Mouse (Mus musculus) stomach, embryonic 14.5 days (tissue): ENCODE measurements at regions not wholly inside any gene's neighbourhood (a gene's known extent, or its start where the extent isn't known, plus 50 kb on each side); places are given as distances from the start of the nearest gene placed in this dataset.

Experiments
- ATAC-seq: fragments of 200-750 bp; cut with Nextera tagmentation; 2 replicates; pipeline ENCODE4 v1.8.0; 2017; ENCODE audit warnings: low read depth, moderate TSS enrichment; ENCODE audit not compliant: insufficient number of reproducible peaks, insufficient read depth, low FRiP score
- H3K27ac ChIP-seq: fragments of 300-500 bp; sonication (generic); 2 replicates; pipeline ENCODE4 v1.5.1; 2014; ENCODE audit warnings: mild to moderate bottlenecking, low read length, moderate library complexity, mixed read lengths
- H3K27me3 ChIP-seq: fragments of 300-500 bp; sonication (generic); 2 replicates; pipeline ENCODE4 v1.6.1; 2014; ENCODE audit warnings: low read length, control low read depth, mixed read lengths; ENCODE audit not compliant: control insufficient read depth, insufficient read depth
- H3K36me3 ChIP-seq: fragments of 300-500 bp; sonication (generic); 2 replicates; pipeline ENCODE4 v1.6.1; 2014; ENCODE audit warnings: mild to moderate bottlenecking, control low read depth, low read length, moderate library complexity, mixed read lengths; ENCODE audit not compliant: control insufficient read depth, insufficient read depth
- H3K4me1 ChIP-seq: fragments of 300-500 bp; sonication (generic); 2 replicates; pipeline ENCODE4 v1.6.1; 2014; ENCODE audit warnings: low read length, control low read depth, mixed read lengths; ENCODE audit not compliant: control insufficient read depth, insufficient read depth
- H3K4me2 ChIP-seq: fragments of 300-500 bp; sonication (generic); replicated peaks from 2 replicates; pipeline ENCODE4 v1.6.1; 2014; ENCODE audit warnings: low read depth, low read length, control low read depth
- H3K4me3 ChIP-seq: fragments of 300-500 bp; sonication (generic); 2 replicates; pipeline ENCODE4 v1.5.1; 2014; ENCODE audit warnings: low read depth, low read length, control low read depth
- H3K9ac ChIP-seq: fragments of 300-500 bp; sonication (generic); replicated peaks from 2 replicates; pipeline ENCODE4 v1.6.1; 2014; ENCODE audit warnings: low read depth, mild to moderate bottlenecking, control low read depth, low read length, moderate library complexity, mixed read lengths
- H3K9me3 ChIP-seq: fragments of 300-500 bp; sonication (generic); 2 replicates; pipeline ENCODE4 v1.6.1; 2016; ENCODE audit warnings: low read depth, low read length, control low read depth; ENCODE audit not compliant: control insufficient read depth
- WGBS: fragments of 180-500 bp; shearing (Covaris S2); extraction: QIAGEN DNeasy Blood & Tissue Kit; methylation state at CpG from one replicate; pipeline ENCODE4 v1.1.7; 2014; 5-methylcytosine and 5-hydroxymethylcytosine counted together

- peaks cover 28% of the 10 kb centered on the region for H3K4me1 ChIP-seq
- H3K27me3 ChIP-seq, result no peaks in the 10 kb centered on the region
- ATAC-seq, result peak; percentile 68
- no peaks in the 10 kb centered on the region for H3K36me3 ChIP-seq
- WGBS, result 17% methylated on average over 10 of the region's 10 CpGs
- H3K9ac ChIP-seq, result no peak overlapping the region
- peak overlapping the region; percentile 44; the same call in 1 of the 2 replicates for H3K27ac ChIP-seq
- H3K9me3 ChIP-seq, result no peaks in the 10 kb centered on the region
- H3K4me3 ChIP-seq, result no peak overlapping the region
- peak overlapping the region; percentile 22 for H3K4me2 ChIP-seq
These were observed 206.3 kb downstream of the Sox11 start for GRCm38 (mm10) chr12:27135997-27136559.

- H3K27me3 ChIP-seq, result no peaks in the 10 kb centered on the region
These were observed 211.8 kb downstream of the Sox11 start for GRCm38 (mm10) chr12:27130544-27130943.

GRCm38 (mm10) chr12:27127054-27127605 is 215.2 kb downstream of the Sox11 start:
- Histone ChIP-seq H3K9ac (no peak overlapping the region), H3K4me1 (no peaks in the 10 kb centered on the region), H3K27me3 (no peaks in the 10 kb centered on the region), H3K36me3 (no peaks in the 10 kb centered on the region), H3K4me3 (no peak overlapping the region), H3K27ac (no peak overlapping the region), H3K4me2 (no peak overlapping the region), H3K9me3 (no peaks in the 10 kb centered on the region)
- no peak for ATAC-seq
- 26% methylated on average over 10 of the region's 10 CpGs for WGBS

More at GRCm38 (mm10) chr12:27130544-27130943, 211.8 kb downstream of the Sox11 start:
- H3K4me1 ChIP-seq, result peaks cover 3% of the 10 kb centered on the region; the same call in 1 of the 2 replicates
- H3K9me3 ChIP-seq, result no peaks in the 10 kb centered on the region
- H3K4me3 ChIP-seq, result no peak overlapping the region
- H3K4me2 ChIP-seq, result no peak overlapping the region
- H3K36me3 ChIP-seq, result no peaks in the 10 kb centered on the region
- no peak overlapping the region for H3K27ac ChIP-seq
- 90% methylated on average over 1 of the region's 1 CpGs for WGBS
- ATAC-seq, result no peak
- H3K9ac ChIP-seq, result no peak overlapping the region

- ATAC-seq, result no peak
- Histone ChIP-seq H3K36me3 (no peaks in the 10 kb centered on the region), H3K4me3 (no peak overlapping the region), H3K9me3 (no peaks in the 10 kb centered on the region), H3K27ac (no peak overlapping the region), H3K4me1 (no peaks in the 10 kb centered on the region), H3K9ac (no peak overlapping the region), H3K27me3 (no peaks in the 10 kb centered on the region), H3K4me2 (no peak overlapping the region)
- WGBS, result 85% methylated on average over 6 of the region's 6 CpGs
These were observed 223.8 kb downstream of the Sox11 start for GRCm38 (mm10) chr12:27118581-27118980.

GRCm38 (mm10) chr12:27115392-27115791 is 227.0 kb downstream of the Sox11 start:
- no peaks in the 10 kb centered on the region for H3K9me3 ChIP-seq
- no peak overlapping the region for H3K27ac ChIP-seq
- no peak overlapping the region for H3K4me3 ChIP-seq
- 80% methylated on average over 6 of the region's 6 CpGs for WGBS
- no peak overlapping the region for H3K4me2 ChIP-seq
- no peak overlapping the region for H3K9ac ChIP-seq
- ATAC-seq, result no peak
- H3K4me1 ChIP-seq, result no peaks in the 10 kb centered on the region
- H3K27me3 ChIP-seq, result no peaks in the 10 kb centered on the region
- H3K36me3 ChIP-seq, result no peaks in the 10 kb centered on the region

- ATAC-seq, result no peak
- WGBS, result 88% methylated on average over 9 of the region's 9 CpGs
- no peak overlapping the region for H3K4me2 ChIP-seq
These were observed 237.3 kb downstream of the Sox11 start for GRCm38 (mm10) chr12:27104925-27105571.

GRCm38 (mm10) chr12:27102996-27103395 is 239.4 kb downstream of the Sox11 start:
- 95% methylated on average over 2 of the region's 2 CpGs for WGBS
- Histone ChIP-seq H3K9ac (no peak overlapping the region), H3K4me2 (no peak overlapping the region), H3K27me3 (no peaks in the 10 kb centered on the region), H3K27ac (no peak overlapping the region), H3K4me3 (no peak overlapping the region), H3K9me3 (no peaks in the 10 kb centered on the region), H3K4me1 (no peaks in the 10 kb centered on the region), H3K36me3 (no peaks in the 10 kb centered on the region)
- ATAC-seq, result no peak

More at GRCm38 (mm10) chr12:27104925-27105571, 237.3 kb downstream of the Sox11 start:
- Histone ChIP-seq H3K4me1 (no peaks in the 10 kb centered on the region), H3K9me3 (no peaks in the 10 kb centered on the region), H3K27me3 (no peaks in the 10 kb centered on the region), H3K36me3 (no peaks in the 10 kb centered on the region), H3K9ac (no peak overlapping the region), H3K27ac (no peak overlapping the region), H3K4me3 (no peak overlapping the region)

GRCm38 (mm10) chr12:27089206-27089605 is 253.2 kb downstream of the Sox11 start:
- no peaks in the 10 kb centered on the region for H3K27me3 ChIP-seq
- no peak overlapping the region for H3K9ac ChIP-seq
- no peak overlapping the region for H3K27ac ChIP-seq
- H3K4me2 ChIP-seq, result no peak overlapping the region
- H3K36me3 ChIP-seq, result no peaks in the 10 kb centered on the region
- no peak for ATAC-seq
- no peaks in the 10 kb centered on the region for H3K4me1 ChIP-seq
- no peaks in the 10 kb centered on the region for H3K9me3 ChIP-seq
- H3K4me3 ChIP-seq, result no peak overlapping the region
- 78% methylated on average over 1 of the region's 1 CpGs for WGBS
